Mouse (Mus musculus): Measurements from ENCODE around the gene Plbd2.

Gene Plbd2

GRCm38 (mm10) chr5:120503144-120503795, at the start of gene Plbd2:
Plbd2 (minus strand) TSS chr5:120503625.
- peak; percentile 92 to 95 for DNase-seq

- no peak for DNase-seq
These were observed 47.2 kb upstream of the Plbd2 start for GRCm38 (mm10) chr5:120550673-120551072.

- DNase-seq: no peak
These were observed 46.7 kb upstream of the Plbd2 start for GRCm38 (mm10) chr5:120550137-120550536.

GRCm38 (mm10) chr5:120548236-120548850, 44.9 kb upstream of the Plbd2 start:
- no peak for DNase-seq

- DNase-seq: no peak
These were observed 33.2 kb upstream of the Plbd2 start for GRCm38 (mm10) chr5:120536632-120537031.

GRCm38 (mm10) chr5:120536046-120536445, 32.6 kb upstream of the Plbd2 start:
- no peak for DNase-seq

- DNase-seq: no peak
These were observed 31.3 kb upstream of the Plbd2 start for GRCm38 (mm10) chr5:120534686-120535075.

GRCm38 (mm10) chr5:120534071-120534685, 30.8 kb upstream of the Plbd2 start:
- DNase-seq: no peak

- DNase-seq: no peak
These were observed 28.2 kb upstream of the Plbd2 start for GRCm38 (mm10) chr5:120531631-120532030.

GRCm38 (mm10) chr5:120527296-120527964, 24.0 kb upstream of the Plbd2 start:
- no peak for DNase-seq

GRCm38 (mm10) chr5:120526311-120526710, 22.9 kb upstream of the Plbd2 start:
- no peak for DNase-seq

- DNase-seq: no peak
These were observed 22.3 kb upstream of the Plbd2 start for GRCm38 (mm10) chr5:120525737-120526136.

- no peak for DNase-seq
These were observed 21.3 kb upstream of the Plbd2 start for GRCm38 (mm10) chr5:120524736-120525135.

- DNase-seq: peak; percentile 65 to 71
These were observed 19.2 kb upstream of the Plbd2 start for GRCm38 (mm10) chr5:120522649-120523048.

- peak in 1 of 2 experiments; percentile 31 for DNase-seq
These were observed 14.1 kb upstream of the Plbd2 start for GRCm38 (mm10) chr5:120517552-120517951.

- peak; percentile 27 to 46 for DNase-seq
These were observed 13.0 kb upstream of the Plbd2 start for GRCm38 (mm10) chr5:120516221-120516984.

GRCm38 (mm10) chr5:120515451-120515850, 12.0 kb upstream of the Plbd2 start:
- no peak for DNase-seq

- DNase-seq: peak; percentile 66 to 80
These were observed 11.3 kb upstream of the Plbd2 start for GRCm38 (mm10) chr5:120514754-120515153.

- no peak for DNase-seq
These were observed 10.7 kb upstream of the Plbd2 start for GRCm38 (mm10) chr5:120514031-120514677.

GRCm38 (mm10) chr5:120512911-120513555, 9.6 kb upstream of the Plbd2 start:
- DNase-seq: peak; percentile 61 to 75

GRCm38 (mm10) chr5:120511643-120512220, 8.3 kb upstream of the Plbd2 start:
- peak; percentile 32 to 45 for DNase-seq
